Mouse (Mus musculus) left cerebral cortex, adult 9 months (tissue): ENCODE results near the gene Rpl23.
"Not testable (repeated sequence)": the region's sequence is repeated elsewhere in the genome, so short reads cannot be mapped to it uniquely, and the experiment has no call there.

Experiments
- DNase-seq, 2 experiments: peaks; one replicate each; pipeline ENCODE4 v3.0.0; 2022; ENCODE audit warnings: low spot score in 2 of 2

The Rpl23 gene

DNA sequence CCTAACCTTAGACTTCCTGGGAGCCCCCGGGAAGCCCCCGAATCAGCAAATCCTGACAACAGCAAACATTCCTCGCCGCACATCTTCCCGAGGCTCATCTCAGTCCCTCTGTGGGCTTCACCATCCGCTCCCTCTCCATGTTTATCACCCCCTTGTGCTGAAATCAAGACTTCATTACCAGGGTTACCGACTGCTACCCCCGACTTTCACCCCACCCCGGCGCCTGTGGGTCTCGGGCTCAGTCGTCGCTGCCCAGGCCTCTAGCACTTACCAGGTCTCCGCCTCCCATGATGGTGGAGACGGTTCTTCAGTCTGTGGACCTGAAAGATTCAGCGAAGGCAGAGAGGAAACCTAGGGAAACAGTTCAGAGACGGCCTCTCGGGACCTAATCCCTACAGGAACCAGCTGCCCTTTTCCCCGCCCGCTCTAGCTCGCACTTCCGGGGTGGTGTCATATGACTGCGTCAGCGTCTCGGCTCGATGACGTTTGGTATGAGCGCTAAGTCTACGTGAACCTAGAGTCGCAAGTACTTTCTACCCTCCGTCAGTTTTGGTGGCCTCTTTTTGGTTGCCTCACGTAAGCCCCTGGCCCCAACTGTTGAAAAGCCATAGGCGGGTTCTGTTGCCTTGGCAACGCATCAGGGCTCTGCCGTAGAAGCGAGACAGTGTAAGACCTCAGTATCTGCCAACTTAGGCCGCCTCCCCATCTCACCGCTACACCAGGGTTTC is 15.9 kb downstream of the Rpl23 start, which contains the start of gene Cwc25:
Gene Cwc25 (minus strand): TSS at position 403 of the 728 bp plus-strand sequence.
- DNase-seq = peak; percentile 91 to 97

DNA sequence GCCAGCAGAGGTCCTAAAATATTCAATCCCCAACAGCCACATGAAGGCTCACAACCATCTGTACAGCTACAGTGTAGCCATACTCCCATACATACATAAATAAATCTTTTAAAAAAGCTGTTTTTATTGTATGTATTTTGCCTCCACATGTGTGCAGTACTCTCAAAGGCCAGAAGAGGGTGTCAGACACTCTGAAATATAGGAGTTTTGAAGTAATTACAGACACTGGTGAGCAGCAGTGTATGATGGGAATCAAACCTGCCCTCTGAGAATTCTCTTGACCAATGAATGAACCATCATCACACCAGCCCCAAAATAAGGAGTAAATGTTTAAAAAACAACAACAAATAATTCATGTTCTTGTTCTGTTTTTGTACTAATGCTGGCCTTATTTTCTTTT is 20.6 kb downstream of the Rpl23 start:
- DNase-seq = no peak

DNA sequence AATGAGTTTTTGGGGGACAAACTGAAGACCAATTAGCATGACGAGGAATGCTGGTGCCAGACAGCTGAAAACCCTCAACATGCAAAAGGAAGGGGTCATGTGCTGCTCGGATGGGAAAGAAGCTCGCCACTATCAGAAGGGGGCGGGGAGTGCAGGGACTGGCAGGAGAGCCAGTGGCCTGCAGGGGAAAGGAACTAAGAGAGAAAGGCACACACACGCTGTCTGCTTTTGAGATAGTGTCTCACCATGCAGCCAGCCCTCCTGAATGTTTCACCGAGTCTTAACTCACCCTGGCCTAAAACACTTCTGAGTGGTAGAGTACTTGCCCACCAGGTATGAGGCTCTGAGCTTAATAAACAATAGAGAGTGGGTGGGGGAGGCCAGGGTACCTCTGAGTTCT is 23.3 kb downstream of the Rpl23 start:
- no peak for DNase-seq

DNA sequence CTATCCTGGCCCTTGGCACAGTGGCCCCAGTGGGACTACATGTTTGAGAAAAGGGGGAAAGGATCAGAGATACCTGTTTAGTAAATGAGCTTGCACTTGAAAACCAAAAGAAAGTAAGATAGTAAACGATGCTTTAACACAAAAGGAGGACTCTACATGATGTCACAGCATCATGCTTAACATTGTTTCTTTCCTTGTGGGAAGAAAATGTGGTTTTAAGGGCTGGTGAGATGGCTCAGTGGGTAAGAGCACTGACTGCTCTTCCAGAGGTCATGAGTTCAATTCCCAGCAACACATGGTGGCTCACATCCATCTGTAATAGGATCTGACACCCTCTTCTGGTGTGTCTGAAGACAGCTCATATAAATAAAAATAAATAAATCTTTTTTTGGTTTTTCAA is 24.1 kb downstream of the Rpl23 start:
- DNase-seq = no peak

DNA sequence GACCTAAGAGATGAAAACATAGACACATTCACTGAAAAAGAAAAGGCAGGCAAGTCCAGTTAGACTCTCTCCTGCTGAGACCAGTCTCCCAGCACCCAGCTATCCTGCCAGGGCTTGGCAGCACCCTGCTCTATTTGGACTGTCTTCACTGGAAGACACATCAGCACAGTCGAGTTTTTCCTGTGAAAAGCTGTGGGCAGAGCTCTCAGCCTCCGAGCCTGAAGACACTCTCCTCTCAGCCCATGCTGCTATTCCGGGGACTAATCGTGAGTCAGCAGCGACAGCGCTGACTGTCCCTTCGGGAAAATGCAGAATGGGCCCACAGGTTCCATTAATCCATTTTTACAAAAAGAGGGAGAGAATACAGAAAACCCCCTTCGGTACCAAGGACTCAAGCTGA is 29.0 kb downstream of the Rpl23 start:
- DNase-seq = peak in 1 of 2 experiments; percentile 76

DNA sequence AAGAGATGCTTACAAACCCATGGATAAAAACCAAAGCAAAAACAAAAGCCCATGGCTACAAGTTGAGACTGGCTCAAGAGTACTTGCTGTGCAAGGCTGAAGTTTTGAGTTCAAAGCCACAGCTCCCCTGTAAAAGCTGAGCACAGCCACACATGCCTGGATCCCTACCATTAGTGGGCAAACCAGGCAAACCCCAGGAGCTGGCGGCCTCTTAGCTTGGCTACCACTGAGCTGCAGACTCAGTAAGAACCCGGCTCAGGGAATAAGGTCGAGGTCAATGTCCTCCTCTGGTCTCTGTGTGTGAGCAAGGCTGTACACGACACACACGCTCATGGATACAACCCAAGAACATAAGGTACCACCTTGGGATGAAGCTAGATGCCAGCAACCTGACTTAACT is 33.7 kb downstream of the Rpl23 start:
- DNase-seq = no peak

DNA sequence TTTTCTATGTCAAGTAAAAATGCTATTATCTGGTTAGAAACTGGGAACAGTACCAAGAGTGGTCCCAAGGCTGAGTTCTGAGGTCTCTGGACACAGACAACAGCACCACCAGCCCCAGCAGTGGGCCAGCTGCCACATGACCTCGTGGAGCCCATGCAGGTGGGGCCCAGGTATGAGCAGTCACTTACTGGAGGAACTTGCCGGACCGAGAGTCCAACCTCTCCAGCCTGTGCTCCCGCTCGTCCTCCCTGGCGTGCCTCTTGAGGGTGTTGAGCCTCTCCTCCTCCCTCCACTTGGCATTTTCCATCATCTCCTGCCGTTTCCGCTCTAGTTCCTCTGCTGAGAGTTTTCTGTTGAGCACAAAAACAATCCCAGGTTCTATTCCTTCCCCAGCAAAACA is 34.5 kb downstream of the Rpl23 start:
- no peak for DNase-seq

DNA sequence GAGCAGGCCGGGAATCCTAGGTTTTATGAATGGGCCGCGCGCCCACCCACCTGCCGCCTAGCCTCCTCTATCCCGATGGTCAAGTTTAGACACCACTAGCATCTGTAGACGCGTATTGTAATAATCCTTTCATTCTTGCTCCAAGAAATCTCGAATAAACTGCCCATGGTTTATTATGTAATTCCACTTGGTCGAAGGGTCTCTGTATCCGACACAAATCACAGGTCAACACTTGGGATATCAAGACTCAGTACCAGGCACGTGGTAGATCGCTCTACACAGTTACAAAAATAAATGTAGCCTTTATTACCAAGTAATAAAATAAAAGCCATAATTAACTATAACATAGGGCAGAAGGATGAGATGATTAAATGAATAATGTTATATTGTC is 36.9 kb downstream of the Rpl23 start:
- DNase-seq = no peak

DNA sequence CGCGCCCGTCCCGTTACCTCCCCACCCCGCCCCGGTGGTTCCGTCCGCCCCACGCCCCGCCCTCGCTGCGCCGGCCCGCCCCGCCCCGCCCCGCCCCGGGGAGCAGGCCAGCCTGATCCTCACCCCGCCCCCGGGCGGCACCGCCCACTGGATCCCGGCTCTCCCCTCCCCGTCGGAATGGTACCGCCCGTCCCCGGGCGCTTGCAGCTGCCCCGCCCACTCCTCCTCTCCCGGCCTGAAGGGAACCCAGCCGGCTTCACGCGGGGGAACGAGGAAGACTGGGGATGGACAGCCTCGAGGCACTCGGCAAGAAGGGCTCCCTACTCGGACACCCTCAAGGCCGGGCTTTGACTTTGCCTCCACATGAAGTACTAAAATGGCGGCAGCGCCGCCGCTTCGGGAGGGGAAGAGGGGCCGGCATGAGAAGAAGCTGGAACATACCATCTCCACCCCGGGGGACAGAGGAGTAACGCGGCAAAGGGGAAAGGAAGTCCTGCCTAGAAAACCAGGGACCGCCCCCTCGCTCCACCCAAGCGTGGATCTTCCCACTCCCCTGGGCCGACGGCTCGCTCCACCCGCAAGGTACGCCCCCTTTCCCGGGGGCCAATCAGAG is 37.4 kb downstream of the Rpl23 start:
- DNase-seq = peak; percentile 95 to 99

DNA sequence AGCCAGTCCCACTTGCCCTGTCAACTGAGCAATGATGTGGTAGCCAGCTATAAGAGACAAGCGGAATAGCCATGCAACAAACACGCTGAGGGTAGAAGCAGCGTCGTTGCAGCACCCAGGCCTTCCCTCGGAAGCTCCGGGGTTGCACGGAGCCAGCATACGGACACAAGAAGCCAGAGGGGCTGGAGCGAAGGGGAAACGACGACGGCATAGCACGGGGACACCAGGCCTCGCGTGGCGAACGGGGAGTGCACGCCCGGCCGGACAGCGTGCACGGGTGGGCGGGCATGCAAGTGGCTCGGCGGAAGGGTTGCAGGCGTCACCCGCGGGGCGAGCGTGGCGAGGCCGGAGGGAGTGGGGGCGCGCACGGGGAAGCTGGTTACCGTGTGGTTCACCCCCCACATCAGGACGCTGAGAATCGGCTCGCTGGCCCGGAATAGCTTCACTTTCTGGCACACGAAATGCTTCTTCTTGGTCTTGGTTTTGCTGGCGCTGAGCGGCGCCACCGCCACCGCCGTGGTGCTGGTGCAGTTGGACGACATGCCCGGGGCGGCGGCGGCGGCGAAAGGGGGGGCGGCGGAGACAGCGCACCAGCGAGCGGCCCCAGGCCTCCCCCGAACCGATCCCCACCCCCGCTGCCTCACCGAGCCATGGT is 38.0 kb downstream of the Rpl23 start, which contains the start of gene Pip4k2b:
Gene Pip4k2b (minus strand): TSS at position 642 of the 655 bp plus-strand sequence.
- peak in 1 of 2 experiments; percentile 52 for DNase-seq

DNA sequence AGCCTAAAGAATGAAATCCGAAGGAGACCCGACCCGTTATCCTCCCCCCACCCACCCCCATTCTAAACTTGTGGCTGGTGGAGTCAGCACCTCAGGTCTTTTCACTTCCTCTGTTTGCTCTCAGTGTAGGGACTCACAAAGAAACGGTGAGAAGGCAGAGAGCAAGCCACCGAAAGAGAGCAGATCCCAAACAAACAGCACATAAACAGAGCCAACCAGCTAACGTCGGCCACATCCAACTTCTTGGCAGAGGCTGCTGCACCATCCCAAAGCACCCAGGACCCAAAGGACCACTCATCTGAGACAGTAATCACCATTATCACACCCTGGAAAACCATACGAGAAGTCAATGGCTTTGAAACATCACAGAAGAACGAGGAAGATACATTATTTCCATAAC is 38.8 kb downstream of the Rpl23 start:
- no peak for DNase-seq

DNA sequence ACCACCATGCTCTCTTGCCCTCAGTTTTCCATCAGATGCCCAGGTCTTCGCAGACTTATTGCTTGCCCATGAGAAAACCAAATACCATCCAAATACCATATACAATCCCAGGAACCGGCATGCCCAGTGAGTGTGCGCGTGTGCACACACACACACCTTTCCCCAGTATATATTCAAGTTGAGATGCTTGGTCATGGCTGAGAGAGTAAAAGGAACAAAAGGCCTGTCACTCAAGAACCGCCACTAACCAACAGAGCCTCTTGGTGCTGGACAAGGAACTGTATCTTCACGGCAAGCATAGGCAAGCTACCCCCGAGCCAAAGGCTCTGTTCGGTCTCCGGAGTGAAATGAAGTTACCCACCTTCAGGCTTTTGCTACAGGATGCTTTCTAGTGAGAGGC is 39.6 kb downstream of the Rpl23 start:
- DNase-seq = no peak

DNA sequence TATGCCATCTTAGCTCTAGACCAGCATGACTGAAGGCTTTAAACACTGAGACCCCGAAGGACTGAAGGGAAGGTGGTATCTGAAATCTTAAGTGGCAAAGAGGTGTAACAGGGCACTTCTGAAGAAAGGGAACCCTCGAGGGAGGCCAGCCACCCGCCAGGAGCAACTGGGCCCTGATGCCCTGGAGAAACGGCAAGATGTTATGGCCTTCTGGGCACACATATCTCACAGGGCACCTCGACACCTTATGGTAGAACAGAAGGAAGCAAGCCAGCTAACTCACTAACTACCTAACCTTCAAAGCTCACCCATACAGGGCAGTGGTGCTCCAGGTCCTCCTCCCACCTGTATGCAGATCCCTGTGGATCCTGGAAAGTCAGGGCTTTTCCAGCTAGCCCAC is 40.1 kb downstream of the Rpl23 start:
- no peak for DNase-seq

DNA sequence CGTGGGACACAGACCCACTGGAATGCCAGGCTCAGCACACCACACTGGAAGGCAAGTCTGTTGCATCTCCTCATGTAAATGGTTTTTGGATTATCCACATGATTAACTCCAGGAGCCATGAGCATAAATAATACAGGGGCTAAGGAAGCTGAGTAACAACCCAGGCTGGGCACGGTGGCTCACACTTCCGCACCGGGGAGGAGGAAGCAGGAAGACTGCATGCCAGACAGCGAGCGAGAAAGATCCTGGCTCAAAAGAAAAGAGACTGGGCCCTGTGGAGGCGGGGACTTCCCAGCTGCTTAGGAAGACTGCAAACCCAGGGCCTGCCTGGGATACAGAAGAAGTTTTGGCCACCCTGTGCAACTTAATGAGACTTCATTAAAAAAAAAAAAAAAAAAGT is 42.0 kb downstream of the Rpl23 start:
- DNase-seq = peak in 1 of 2 experiments; percentile 38

DNA sequence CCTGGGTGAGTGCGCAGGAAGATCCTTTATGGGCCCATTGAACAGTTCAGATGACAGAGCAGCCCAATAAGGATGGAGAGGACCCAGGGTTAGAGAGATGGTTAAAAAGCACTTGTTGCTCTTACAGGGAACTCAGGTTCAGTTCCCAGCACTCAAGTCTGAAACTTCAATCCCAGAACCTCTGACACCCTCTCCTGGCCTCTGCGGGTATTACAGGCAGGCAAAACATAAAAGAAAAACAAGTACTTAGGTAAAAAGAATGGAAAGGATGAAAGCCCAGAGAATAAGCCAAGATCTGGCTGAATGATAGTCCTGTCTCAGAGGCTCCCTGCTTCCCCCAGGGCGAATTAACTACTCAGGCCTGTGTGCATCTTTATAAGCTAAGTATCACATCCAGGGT is 43.1 kb downstream of the Rpl23 start:
- no peak for DNase-seq

DNA sequence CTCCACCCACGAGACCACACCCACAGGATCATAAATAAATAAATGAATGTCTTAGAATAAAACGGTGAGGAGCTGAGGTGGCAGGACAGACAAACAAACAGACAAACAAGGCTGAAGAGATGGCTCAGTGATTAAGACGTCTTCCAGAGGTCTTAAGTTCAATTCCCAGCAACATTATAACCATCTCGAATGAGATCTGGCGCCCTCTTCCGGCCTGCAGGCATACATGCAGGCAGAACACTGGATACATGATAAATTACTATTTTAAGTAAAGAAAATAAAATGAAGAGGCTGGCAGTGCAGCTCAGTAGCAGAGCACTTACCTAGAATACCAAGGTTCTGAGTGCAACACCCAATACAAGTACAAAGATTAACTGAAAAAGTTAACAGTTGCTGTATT is 43.5 kb downstream of the Rpl23 start:
- no peak for DNase-seq

DNA sequence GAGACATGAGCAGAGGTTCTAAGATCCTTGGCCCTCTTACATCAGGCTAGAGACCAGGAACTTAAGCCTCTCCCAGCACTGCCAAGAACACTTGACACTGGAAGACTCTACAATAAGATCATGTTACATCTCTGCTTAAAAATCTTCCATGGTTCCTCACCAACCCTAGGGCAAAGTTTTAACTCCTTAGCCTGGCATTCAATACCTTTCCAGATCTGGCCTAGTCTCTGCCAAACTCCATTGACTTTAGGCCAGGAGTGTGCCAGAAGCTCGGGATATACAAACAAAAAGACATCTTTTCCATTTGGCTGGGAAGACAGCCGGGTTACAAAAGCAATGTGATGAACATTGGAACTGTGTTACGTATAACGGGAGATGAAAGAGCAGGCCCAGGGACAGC is 44.6 kb downstream of the Rpl23 start:
- DNase-seq = no peak

DNA sequence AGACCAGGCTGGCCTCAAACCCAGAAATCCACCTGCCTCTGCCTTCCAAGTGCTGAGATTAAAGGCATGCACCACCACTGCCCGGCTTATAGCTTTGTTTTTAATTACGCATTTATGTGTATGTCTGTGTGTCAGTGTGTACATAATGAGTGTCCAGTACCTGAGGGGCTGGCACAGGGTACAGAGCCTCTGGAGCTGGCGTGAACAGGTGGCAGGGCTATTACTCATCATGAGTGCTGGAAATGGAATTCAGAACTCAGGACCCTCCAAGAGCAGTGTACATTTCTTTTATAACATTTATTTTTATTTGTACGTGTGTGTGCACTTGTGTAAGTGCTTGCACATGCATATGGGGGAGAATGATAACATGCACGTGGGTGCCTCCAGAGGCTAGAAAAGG is 45.6 kb downstream of the Rpl23 start:
- DNase-seq = no peak

DNA sequence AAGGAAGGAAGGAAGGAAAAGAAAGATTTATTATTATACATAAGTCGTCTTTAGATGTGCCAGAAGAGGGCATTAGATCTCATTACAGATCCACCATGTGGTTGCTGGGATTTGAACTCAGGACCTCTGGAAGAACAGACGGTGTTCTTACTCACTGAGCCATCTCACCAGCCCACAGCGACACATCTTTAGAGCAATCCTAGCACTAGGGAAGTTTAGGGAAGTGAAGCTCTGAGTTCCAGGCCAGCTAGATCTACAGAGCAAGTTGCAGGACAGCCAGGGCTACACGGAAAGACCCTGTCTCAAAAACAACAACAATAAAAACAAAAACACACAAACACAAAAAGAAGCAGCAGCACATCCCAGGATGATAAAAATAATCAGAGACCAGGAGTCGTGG is 47.4 kb downstream of the Rpl23 start:
- not testable (repeated sequence) for DNase-seq

DNA sequence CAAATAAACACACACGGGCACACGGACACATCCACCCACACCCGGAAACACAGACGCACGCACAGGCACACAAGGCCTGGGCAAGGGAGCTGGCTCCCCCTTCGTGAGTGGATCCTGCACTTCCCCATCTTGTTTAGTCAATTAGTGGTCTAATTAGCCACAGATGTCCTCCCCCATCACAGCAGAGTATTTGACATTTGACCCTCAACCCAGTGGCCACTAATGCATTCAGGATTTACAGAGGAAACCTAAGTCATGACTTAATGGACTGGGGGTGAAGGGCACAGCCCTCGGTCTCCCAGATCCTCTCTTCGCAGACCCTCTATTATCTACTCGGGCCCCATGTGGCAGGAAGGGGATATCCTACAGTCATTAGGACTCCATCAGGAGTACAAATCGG is 48.5 kb downstream of the Rpl23 start:
- DNase-seq = no peak

DNA sequence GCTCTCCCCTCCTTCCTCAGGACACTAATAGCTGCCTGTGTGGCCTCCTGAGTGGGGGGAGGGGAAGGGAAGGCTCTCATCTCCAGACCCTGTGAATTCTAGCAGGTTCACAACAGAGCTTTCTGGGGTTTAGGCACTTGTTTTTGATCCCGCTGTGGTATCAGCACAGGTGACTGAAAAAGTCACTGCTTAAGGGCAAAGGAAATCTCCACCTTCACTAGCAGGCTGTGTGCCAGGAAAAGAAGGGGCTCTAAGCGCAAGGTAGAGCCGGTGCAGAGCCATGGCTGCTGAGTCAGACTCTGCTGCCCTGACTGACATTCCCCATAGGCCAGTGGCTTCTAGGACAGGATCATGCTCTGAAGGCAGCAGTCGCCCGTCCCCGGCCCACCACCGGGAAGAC is 53.5 kb downstream of the Rpl23 start:
- DNase-seq = no peak

DNA sequence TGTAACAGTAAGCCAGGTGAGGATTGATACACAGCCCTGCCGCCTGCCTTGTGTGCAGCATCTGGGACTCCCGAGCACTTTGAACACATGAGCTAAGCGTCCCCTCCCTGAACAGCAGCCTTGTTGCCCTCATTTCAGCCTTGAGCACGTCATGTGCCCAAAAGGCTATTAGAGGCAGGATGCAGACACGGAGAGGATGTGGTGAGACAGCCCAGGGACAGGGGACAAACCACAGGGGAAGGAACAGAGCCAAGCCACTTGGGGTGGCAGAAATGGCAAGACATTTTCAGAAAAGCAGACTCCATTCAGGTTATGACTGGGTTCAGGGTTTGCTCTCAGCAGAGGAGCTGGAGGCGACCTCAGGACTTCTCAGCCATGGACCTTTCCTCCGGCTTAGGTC is 53.9 kb downstream of the Rpl23 start:
- DNase-seq = no peak
